Mouse (Mus musculus): Measurements from ENCODE around the gene Olfr967. TPM values are rescaled to one million over a fixed set of nuclear protein-coding genes. Genes with fewer than 3 reads are reported as not detected.
"Not testable (repeated sequence)": the region's sequence is repeated elsewhere in the genome, so short reads cannot be mapped to it uniquely, and the experiment has no call there.

Olfr967 gene
- polyA plus RNA-seq (2015; fragmentation: Nextera tagmentation; extraction: Ambion mirVana) = not detected in 2 replicates

GRCm38 (mm10) chr9:39745949-39746348, at the start of gene Olfr967:
Gene Olfr967 (plus strand): TSS chr9:39746249.
- Histone ChIP-seq H3K4me1 (ENCODE audit: insufficient read depth, low read length) (no peaks in the 10 kb centered on the region), H3K9ac (replicated peaks; ENCODE audit: low read length) (no peak within 1 kb of the TSS), H3K27ac (ENCODE audit: low read length) (no peak within 1 kb of the TSS), H3K4me2 (replicated peaks; ENCODE audit: low read depth, low read length) (no peak within 1 kb of the TSS), H3K27me3 (ENCODE audit: insufficient read depth, low read length) (no peaks in the 10 kb centered on the region), H3K9me3 (ENCODE audit: low read length) (no peaks in the 10 kb centered on the region), H3K36me3 (ENCODE audit: insufficient read depth, low read length) (no peaks in the 10 kb centered on the region), H3K4me3 (ENCODE audit: low read length) (no peak within 1 kb of the TSS)
- ATAC-seq (ENCODE audit: low FRiP score, low TSS enrichment) = no peak

- not testable (repeated sequence) for ATAC-seq (ENCODE audit: low FRiP score, low TSS enrichment); H3K4me3 ChIP-seq (ENCODE audit: low read length); H3K9ac ChIP-seq (replicated peaks; ENCODE audit: low read length); H3K9me3 ChIP-seq (ENCODE audit: low read length); H3K36me3 ChIP-seq (ENCODE audit: insufficient read depth, low read length); H3K4me1 ChIP-seq (ENCODE audit: insufficient read depth, low read length); H3K27me3 ChIP-seq (ENCODE audit: insufficient read depth, low read length); H3K4me2 ChIP-seq (replicated peaks; ENCODE audit: low read depth, low read length); H3K27ac ChIP-seq (ENCODE audit: low read length)
- 90% methylated on average over 8 of the region's 8 CpGs for WGBS
Measured at GRCm38 (mm10) chr9:39701123-39701522, 44.9 kb upstream of the Olfr967 start.

GRCm38 (mm10) chr9:39707017-39707416, 39.0 kb upstream of the Olfr967 start, which contains the start of gene Olfr149:
Gene Olfr149 (minus strand): TSS chr9:39707117.
- Histone ChIP-seq H3K36me3 (ENCODE audit: insufficient read depth, low read length) (no peaks in the 10 kb centered on the region), H3K27me3 (ENCODE audit: insufficient read depth, low read length) (no peaks in the 10 kb centered on the region), H3K4me2 (replicated peaks; ENCODE audit: low read depth, low read length) (no peak within 1 kb of the TSS), H3K4me3 (ENCODE audit: low read length) (no peak within 1 kb of the TSS), H3K9me3 (ENCODE audit: low read length) (no peaks in the 10 kb centered on the region), H3K27ac (ENCODE audit: low read length) (no peak within 1 kb of the TSS), H3K9ac (replicated peaks; ENCODE audit: low read length) (no peak within 1 kb of the TSS), H3K4me1 (ENCODE audit: insufficient read depth, low read length) (no peaks in the 10 kb centered on the region)
- no peak for ATAC-seq (ENCODE audit: low FRiP score, low TSS enrichment)

- H3K4me3 ChIP-seq (ENCODE audit: low read length) = no peak overlapping the region
- no peak overlapping the region for H3K27ac ChIP-seq (ENCODE audit: low read length)
- no peak overlapping the region for H3K4me2 ChIP-seq (replicated peaks; ENCODE audit: low read depth, low read length)
- H3K9me3 ChIP-seq (ENCODE audit: low read length) = no peaks in the 10 kb centered on the region
- no peaks in the 10 kb centered on the region for H3K27me3 ChIP-seq (ENCODE audit: insufficient read depth, low read length)
- H3K36me3 ChIP-seq (ENCODE audit: insufficient read depth, low read length) = no peaks in the 10 kb centered on the region
- 36% methylated on average over 3 of the region's 3 CpGs for WGBS
- no peak overlapping the region for H3K9ac ChIP-seq (replicated peaks; ENCODE audit: low read length)
- H3K4me1 ChIP-seq (ENCODE audit: insufficient read depth, low read length) = no peaks in the 10 kb centered on the region
- ATAC-seq (ENCODE audit: low FRiP score, low TSS enrichment) = peak; percentile 79; the same call in 1 of the 2 replicates
Measured at GRCm38 (mm10) chr9:39708958-39709357, 37.1 kb upstream of the Olfr967 start.

- ATAC-seq (ENCODE audit: low FRiP score, low TSS enrichment) = no peak
- Histone ChIP-seq H3K27ac (ENCODE audit: low read length) (no peak within 1 kb of the TSS), H3K4me3 (ENCODE audit: low read length) (no peak within 1 kb of the TSS), H3K9me3 (ENCODE audit: low read length) (no peaks in the 10 kb centered on the region), H3K9ac (replicated peaks; ENCODE audit: low read length) (no peak within 1 kb of the TSS), H3K27me3 (ENCODE audit: insufficient read depth, low read length) (no peaks in the 10 kb centered on the region), H3K36me3 (ENCODE audit: insufficient read depth, low read length) (no peaks in the 10 kb centered on the region), H3K4me1 (ENCODE audit: insufficient read depth, low read length) (no peaks in the 10 kb centered on the region), H3K4me2 (replicated peaks; ENCODE audit: low read depth, low read length) (no peak within 1 kb of the TSS)
Measured at GRCm38 (mm10) chr9:39711053-39711452, 35.0 kb upstream of the Olfr967 start, which contains the start of gene Olfr965. Gene Olfr965 (plus strand): TSS chr9:39711353.

- H3K4me2 ChIP-seq (replicated peaks; ENCODE audit: low read depth, low read length) = no peak within 1 kb of the TSS
- no peaks in the 10 kb centered on the region for H3K27me3 ChIP-seq (ENCODE audit: insufficient read depth, low read length)
- H3K9me3 ChIP-seq (ENCODE audit: low read length) = no peaks in the 10 kb centered on the region
- H3K4me1 ChIP-seq (ENCODE audit: insufficient read depth, low read length) = no peaks in the 10 kb centered on the region
- H3K36me3 ChIP-seq (ENCODE audit: insufficient read depth, low read length) = no peaks in the 10 kb centered on the region
- no peak for ATAC-seq (ENCODE audit: low FRiP score, low TSS enrichment)
- H3K9ac ChIP-seq (replicated peaks; ENCODE audit: low read length) = no peak within 1 kb of the TSS
- H3K27ac ChIP-seq (ENCODE audit: low read length) = no peak within 1 kb of the TSS
- no peak within 1 kb of the TSS for H3K4me3 ChIP-seq (ENCODE audit: low read length)
Measured at GRCm38 (mm10) chr9:39730678-39731077, 15.4 kb upstream of the Olfr967 start, which contains the start of gene Olfr150. Gene Olfr150 (plus strand): TSS chr9:39730978.

GRCm38 (mm10) chr9:39740741-39741140, 5.3 kb upstream of the Olfr967 start:
- Histone ChIP-seq H3K4me2 (replicated peaks; ENCODE audit: low read depth, low read length) (no peak overlapping the region), H3K4me1 (ENCODE audit: insufficient read depth, low read length) (no peaks in the 10 kb centered on the region), H3K9ac (replicated peaks; ENCODE audit: low read length) (no peak overlapping the region), H3K27ac (ENCODE audit: low read length) (no peak overlapping the region), H3K4me3 (ENCODE audit: low read length) (no peak overlapping the region), H3K27me3 (ENCODE audit: insufficient read depth, low read length) (no peaks in the 10 kb centered on the region), H3K9me3 (ENCODE audit: low read length) (no peaks in the 10 kb centered on the region), H3K36me3 (ENCODE audit: insufficient read depth, low read length) (no peaks in the 10 kb centered on the region)
- whole genome bisulfite sequencing = 77% methylated on average over 1 of the region's 1 CpGs
- no peak for ATAC-seq (ENCODE audit: low FRiP score, low TSS enrichment)

- Histone ChIP-seq H3K27ac (ENCODE audit: low read length) (no peak overlapping the region), H3K4me1 (ENCODE audit: insufficient read depth, low read length) (no peaks in the 10 kb centered on the region), H3K4me2 (replicated peaks; ENCODE audit: low read depth, low read length) (no peak overlapping the region), H3K4me3 (ENCODE audit: low read length) (no peak overlapping the region), H3K27me3 (ENCODE audit: insufficient read depth, low read length) (no peaks in the 10 kb centered on the region), H3K36me3 (ENCODE audit: insufficient read depth, low read length) (no peaks in the 10 kb centered on the region), H3K9me3 (ENCODE audit: low read length) (no peaks in the 10 kb centered on the region), H3K9ac (replicated peaks; ENCODE audit: low read length) (no peak overlapping the region)
- ATAC-seq (ENCODE audit: low FRiP score, low TSS enrichment) = no peak
- WGBS = 85% methylated on average over 1 of the region's 1 CpGs
Measured at GRCm38 (mm10) chr9:39746428-39746827, 379 bp downstream of the Olfr967 start.

GRCm38 (mm10) chr9:39783153-39783552, 37.1 kb downstream of the Olfr967 start, which contains the start of gene Olfr968:
Gene Olfr968 (minus strand): TSS chr9:39783253.
- WGBS = 83% methylated on average over 1 of the region's 1 CpGs
- Histone ChIP-seq H3K9ac (replicated peaks; ENCODE audit: low read length) (no peak within 1 kb of the TSS), H3K4me1 (ENCODE audit: insufficient read depth, low read length) (no peaks in the 10 kb centered on the region), H3K4me3 (ENCODE audit: low read length) (no peak within 1 kb of the TSS), H3K27me3 (ENCODE audit: insufficient read depth, low read length) (no peaks in the 10 kb centered on the region), H3K4me2 (replicated peaks; ENCODE audit: low read depth, low read length) (no peak within 1 kb of the TSS), H3K9me3 (ENCODE audit: low read length) (no peaks in the 10 kb centered on the region), H3K36me3 (ENCODE audit: insufficient read depth, low read length) (no peaks in the 10 kb centered on the region), H3K27ac (ENCODE audit: low read length) (no peak within 1 kb of the TSS)
- no peak for ATAC-seq (ENCODE audit: low FRiP score, low TSS enrichment)

- H3K27me3 ChIP-seq (ENCODE audit: insufficient read depth, low read length) = no peaks in the 10 kb centered on the region
- H3K9ac ChIP-seq (replicated peaks; ENCODE audit: low read length) = no peak within 1 kb of the TSS
- H3K4me3 ChIP-seq (ENCODE audit: low read length) = no peak within 1 kb of the TSS
- no peaks in the 10 kb centered on the region for H3K4me1 ChIP-seq (ENCODE audit: insufficient read depth, low read length)
- no peak within 1 kb of the TSS for H3K4me2 ChIP-seq (replicated peaks; ENCODE audit: low read depth, low read length)
- H3K36me3 ChIP-seq (ENCODE audit: insufficient read depth, low read length) = no peaks in the 10 kb centered on the region
- no peak for ATAC-seq (ENCODE audit: low FRiP score, low TSS enrichment)
- no peak within 1 kb of the TSS for H3K27ac ChIP-seq (ENCODE audit: low read length)
- WGBS = 51% methylated on average over 2 of the region's 2 CpGs
- no peaks in the 10 kb centered on the region for H3K9me3 ChIP-seq (ENCODE audit: low read length)
Measured at GRCm38 (mm10) chr9:39790558-39790957, 44.5 kb downstream of the Olfr967 start, which contains the start of gene Olfr969. Gene Olfr969 (plus strand): TSS chr9:39790945.

Data from kidney, embryonic 16.5 days (tissue).